Mouse (Mus musculus) cerebellum, adult 11 months (tissue): ENCODE measurements around the gene Lpar2.

Experiments used
- DNase-seq: peaks from one replicate; pipeline ENCODE4 v3.0.0; 2022

The Lpar2 gene

DNA sequence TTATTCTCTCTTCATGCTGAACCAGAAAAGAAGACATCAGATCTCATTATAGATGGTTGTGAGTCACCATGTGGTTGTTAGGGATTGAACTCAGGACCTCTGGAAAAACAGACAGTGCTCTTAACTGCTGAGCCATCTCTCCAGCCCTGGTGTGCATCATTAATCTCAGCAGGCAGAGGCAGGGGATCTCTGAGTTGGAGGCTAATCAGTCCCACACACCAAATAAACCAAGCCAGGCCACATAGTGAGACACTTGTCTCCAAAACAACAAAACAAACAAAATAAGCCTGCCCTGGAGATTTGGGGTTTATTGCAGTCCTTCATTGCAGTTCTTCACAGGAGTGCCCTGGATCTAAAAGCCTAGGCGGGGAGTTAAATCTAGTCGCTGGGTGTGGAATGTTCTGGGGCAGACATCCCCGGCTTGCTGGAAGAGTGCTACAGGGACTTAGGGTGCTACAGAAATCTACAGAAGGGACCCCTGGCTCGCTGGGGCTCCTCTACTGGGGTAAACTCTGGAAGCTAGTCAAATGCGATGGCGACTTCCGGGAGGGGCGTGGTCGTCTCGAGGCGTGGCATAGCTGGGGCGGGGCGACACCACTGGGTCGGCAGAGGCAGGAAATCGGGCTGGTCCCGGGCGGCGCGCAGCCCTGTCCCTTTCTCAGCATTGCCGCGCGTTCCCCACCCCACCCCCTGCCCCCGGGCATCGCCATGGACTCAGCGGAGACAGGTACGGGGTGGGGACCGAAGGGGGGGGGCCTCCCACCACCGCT lies 13.9 kb upstream of the Lpar2 start, which contains the start of gene Gmip:
TSS of gene Gmip (plus strand) at position 586 of the 770 bp plus-strand sequence.
- DNase-seq, result peak; percentile 26

- DNase-seq, result no peak
Observed at GRCm38 (mm10) chr8:69808864-69809403, 13.3 kb upstream of the Lpar2 start.

DNA sequence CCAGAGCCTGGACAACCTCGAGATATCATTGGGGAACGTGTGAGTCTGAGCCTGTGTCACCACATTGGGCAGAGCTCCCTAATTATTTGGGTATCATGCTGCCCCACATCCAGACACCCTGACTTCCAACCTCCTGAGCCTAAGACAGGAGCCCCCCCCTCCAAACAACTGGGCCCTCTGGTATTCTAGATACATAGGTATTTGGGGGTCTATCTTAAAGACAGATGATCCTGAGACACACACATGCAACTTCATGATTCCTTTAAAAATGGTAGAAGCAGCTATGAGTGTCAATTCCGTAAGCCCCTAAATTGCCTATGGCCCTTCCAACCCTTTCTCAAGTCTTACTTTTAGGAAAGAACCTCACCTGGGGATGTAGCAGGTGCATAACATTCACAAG lies 12.4 kb upstream of the Lpar2 start:
- no peak for DNase-seq

- no peak for DNase-seq
Observed at GRCm38 (mm10) chr8:69814881-69815280, 7.3 kb upstream of the Lpar2 start.

DNA sequence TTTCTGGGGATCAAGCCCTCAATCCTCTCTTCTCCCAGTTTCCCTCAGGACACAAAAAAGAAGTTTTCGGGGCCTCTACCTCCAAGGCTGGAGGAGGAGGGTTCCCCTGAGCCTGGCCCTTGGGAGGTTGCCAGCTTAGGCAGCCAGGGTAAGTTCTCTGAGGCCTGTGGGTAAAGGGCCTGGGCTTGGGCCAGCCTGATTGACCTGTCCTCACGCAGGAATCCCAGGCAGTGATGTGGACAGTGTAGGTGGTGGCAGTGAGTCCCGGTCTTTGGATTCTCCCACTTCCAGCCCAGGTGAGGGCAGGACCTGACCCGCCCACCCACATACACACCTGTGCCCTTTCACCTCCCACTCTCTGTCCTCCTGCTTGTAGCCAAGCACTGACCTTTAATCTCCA lies 6.8 kb upstream of the Lpar2 start:
- DNase-seq, result no peak

DNA sequence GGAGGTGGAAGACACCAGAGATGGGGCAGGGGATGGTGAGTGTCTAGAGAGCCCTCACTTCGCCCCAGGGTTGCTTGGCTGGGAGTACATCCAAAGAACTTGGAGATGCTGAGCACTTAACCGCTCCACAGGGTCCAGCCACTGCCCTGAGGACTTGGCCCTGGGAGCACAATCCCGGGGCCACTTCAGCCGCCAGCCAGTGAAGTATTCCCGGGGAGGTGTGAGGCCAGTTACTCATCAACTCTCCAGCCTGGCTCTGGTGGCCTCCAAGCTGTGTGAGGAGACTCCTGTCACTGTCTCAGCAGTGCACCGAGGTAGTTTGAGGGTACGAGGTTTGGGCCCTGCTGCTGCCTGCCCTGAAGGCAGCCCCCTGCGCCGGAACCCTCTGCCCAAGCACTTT lies 1.8 kb upstream of the Lpar2 start:
- no peak for DNase-seq

- DNase-seq, result no peak
Observed at GRCm38 (mm10) chr8:69821971-69822385, 251 bp upstream of the Lpar2 start.

DNA sequence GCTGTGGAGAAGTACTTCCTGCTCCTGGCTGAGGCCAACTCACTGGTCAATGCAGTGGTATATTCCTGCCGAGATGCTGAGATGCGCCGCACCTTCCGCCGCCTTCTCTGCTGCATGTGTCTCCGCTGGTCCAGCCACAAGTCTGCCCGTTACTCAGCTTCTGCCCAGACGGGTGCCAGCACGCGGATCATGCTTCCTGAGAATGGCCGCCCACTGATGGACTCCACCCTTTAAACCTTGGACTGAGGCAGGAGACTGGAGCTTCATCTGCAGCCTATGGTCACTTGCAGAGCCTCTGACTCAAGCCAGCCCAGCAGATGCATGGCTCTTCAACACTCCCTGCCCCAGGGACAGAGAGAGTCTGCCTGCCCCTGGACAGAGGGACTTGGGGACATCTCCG lies 4.1 kb downstream of the Lpar2 start:
- no peak for DNase-seq

DNA sequence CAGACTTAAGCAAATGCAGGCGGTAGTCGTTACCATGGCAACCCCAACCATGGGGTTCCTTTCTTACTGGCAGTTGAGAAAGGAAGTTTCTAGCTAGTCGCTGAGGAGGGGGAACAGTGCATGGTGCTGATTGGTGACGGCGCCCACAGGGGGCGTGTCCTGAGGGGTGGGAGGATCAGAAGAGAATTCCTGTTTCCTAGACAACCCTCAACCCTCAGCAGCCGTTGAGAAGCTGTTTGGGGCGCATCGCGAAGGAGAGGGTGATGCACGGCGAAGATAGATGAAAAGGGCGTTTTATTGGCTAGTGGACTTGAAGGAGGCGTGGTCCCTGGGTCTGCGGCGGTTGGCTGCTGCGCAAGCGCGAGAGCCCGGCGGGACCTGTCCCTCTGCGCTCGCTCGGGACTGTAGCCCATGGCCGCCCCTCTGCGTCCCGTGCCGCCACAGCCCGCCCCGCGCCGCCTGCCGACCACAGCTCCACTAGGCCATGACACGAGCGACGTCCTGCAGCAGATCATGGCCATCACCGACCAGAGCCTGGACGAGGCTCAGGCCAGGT lies 10.1 kb downstream of the Lpar2 start, which contains the start of gene Pbx4:
TSS of gene Pbx4 (plus strand) at position 194 of the 556 bp plus-strand sequence.
- DNase-seq, result peak; percentile 77

DNA sequence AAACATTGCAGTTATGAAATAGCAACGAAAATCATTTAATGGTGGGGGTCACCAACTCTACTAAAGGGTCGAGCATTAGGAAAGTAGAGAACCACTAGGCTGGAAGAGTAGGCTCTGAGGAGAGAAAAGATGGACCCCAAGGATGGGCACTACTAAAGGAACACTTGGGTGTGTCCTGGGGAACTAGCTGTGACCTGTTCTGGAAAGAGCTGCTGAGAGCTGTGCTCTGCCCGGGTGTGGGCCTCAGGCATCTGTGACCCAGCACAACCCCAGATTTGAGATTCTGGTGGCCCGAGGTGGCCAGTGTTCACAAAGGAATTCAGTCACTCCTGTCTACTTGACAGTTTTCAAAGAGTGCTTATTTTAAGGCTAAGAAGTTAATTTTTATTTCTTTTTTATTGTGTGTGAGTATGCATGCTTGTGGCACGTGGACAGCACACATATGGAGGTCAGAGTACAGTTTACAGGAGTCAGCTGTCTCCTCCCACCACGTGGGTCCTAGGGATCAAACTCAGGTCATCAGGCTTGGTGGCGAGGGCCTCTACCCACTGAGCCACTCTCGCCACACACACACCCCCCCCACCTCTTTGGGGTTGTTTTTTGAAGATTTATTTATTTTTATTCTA lies 14.9 kb downstream of the Lpar2 start:
- no peak for DNase-seq

- DNase-seq, result no peak
Observed at GRCm38 (mm10) chr8:69847167-69848065, 25.2 kb downstream of the Lpar2 start.

DNA sequence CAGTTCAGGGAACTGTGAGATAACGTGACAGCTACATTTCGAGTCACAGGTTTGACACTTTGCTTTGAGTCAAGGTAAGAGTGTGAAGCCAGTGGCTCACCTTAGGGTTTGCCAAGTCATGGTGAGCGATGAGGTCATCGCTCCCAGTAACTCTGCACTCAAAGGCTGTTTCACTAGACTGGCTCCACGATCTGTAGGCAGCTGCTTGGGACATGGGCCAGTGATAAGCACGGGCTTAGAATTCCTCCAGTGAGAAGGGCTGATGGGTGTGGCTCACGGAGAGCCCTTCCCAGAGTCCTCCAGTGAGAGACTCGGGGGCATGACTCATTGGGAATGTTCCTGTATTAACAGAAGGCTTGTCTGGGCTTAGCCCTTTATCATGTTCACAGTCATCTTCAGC lies 26.7 kb downstream of the Lpar2 start:
- DNase-seq, result no peak

- DNase-seq, result no peak
Observed at GRCm38 (mm10) chr8:69849899-69850298, 27.7 kb downstream of the Lpar2 start.

GRCm38 (mm10) chr8:69850926-69851506 lies 28.8 kb downstream of the Lpar2 start:
- DNase-seq, result no peak

GRCm38 (mm10) chr8:69853869-69854268 lies 31.6 kb downstream of the Lpar2 start:
- DNase-seq, result no peak

DNA sequence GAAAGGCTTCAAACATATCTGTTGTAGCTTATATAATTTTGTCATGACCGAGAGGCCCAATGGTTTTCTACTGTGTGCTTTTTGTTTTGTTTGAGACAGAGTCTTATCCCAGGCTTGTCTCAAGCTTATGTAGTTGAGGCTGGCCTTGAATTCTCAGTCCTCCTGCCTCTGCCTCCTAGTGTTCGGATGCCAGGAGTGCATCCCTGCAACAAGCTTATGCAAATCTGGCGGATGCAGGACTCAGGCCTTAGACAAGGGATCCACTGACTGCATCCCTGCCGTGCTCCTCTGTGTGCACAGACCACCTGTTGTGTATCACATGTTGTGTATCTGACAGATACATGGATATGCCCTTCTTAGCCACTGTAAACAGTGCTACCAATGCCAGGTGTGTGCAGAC lies 38.6 kb downstream of the Lpar2 start:
- no peak for DNase-seq

GRCm38 (mm10) chr8:69861251-69861650 lies 39.0 kb downstream of the Lpar2 start:
- no peak for DNase-seq

DNA sequence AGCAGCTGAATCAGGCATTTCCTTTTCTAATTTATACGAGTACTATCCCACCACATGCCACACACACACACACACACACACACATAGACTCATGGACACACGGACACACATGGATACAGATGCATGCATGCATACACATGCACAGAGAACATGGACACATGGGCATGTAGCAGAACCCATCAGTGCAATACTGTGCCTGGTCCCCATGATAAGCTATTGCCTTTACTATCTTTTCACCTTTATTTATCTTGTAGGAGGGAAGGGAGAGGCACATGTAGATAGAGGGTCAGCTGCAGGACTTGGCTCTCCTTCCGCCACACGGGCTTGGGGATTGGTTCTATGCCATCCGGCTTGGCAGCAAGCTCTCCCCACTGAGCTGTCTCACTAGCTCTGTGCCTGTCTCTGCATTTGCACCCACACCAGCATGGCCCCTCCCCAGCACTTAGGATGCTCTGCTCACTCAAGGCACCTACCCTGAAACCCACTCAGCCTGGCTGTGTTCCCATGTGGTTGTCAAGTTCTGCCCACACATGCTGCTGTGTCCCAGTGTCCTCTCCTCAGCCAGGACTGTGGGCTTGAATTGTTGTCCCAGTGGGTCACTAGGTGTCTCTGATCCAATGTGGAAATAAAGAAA lies 41.3 kb downstream of the Lpar2 start:
- DNase-seq, result no peak

- DNase-seq, result no peak
Observed at GRCm38 (mm10) chr8:69864180-69864579, 42.0 kb downstream of the Lpar2 start.

- no peak for DNase-seq
Observed at GRCm38 (mm10) chr8:69867696-69868326, 45.6 kb downstream of the Lpar2 start.

DNA sequence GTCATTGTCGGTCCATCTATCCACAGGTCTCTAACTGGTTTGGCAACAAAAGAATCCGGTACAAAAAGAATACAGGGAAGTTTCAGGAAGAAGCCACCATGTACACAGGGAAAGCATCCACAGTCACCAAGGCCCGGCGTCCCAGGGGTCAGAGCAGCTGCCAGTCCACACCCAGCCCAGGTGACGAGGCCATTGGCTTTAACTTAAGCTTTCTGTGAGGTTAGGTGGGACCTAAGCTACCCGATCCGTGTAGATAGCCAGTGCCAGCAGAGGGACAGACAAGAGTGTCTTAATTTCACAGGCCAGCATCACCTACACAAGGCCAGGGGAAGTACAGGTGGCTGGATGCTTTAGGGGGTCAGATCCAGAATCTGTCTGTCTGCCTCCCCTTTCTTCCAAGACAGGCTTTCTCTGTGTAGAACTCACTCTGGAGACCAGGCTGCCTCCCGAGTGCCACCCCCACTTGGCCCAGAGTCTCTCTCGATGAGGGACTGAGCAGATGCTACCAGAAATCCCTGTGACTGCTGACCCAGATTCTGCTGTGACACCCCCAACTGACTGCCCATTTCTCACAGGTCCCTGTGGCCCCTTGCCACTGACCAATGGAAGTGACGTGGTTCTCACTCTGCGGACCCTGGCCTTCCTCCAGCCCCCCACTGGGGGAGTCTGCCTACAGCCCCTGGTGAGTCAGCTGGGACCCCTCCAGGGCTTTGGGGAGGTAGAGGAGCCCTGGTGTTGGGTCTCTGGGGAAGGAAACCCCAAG lies 48.0 kb downstream of the Lpar2 start:
- DNase-seq, result peak; percentile 53
